Mouse (Mus musculus): Measurements from ENCODE around the gene 4931440F15Rik. TPM values are rescaled to one million over a fixed set of nuclear protein-coding genes. Genes with fewer than 3 reads are reported as not detected.

The 4931440F15Rik gene
- polyA plus RNA-seq, 1 experiment: not detected

- H3ac ChIP-seq (ENCODE audit: control insufficient read depth, insufficient read length, low read depth): no peak overlapping the region
- no peaks in the 10 kb centered on the region for H3K79me2 ChIP-seq (ENCODE audit: control insufficient read depth, insufficient read depth)
- no peaks in the 10 kb centered on the region for H3K36me3 ChIP-seq (ENCODE audit: control insufficient read depth, insufficient read depth)
- no peak overlapping the region for H3K4me3 ChIP-seq (ENCODE audit: insufficient read depth, poor library complexity, severe bottlenecking)
- no peaks in the 10 kb centered on the region for H3K79me3 ChIP-seq (ENCODE audit: low read depth)
- TF ChIP-seq MYOD1 (IDR thresholded peaks at IDR 0.05; ENCODE audit: control insufficient read depth, insufficient read length, low read depth) (no peak), CEBPB (IDR thresholded peaks at IDR 0.05; ENCODE audit: low read depth) (no peak), MYOG (IDR thresholded peaks at IDR 0.05; ENCODE audit: control insufficient read depth, extremely low read depth, insufficient read length) (no peak), CTCF (IDR thresholded peaks at IDR 0.05; ENCODE audit: control insufficient read depth, insufficient read depth, insufficient read length) (no peak), MAX (IDR thresholded peaks at IDR 0.05) (no peak), FOSL1 (IDR thresholded peaks at IDR 0.05; ENCODE audit: insufficient read depth, low read length, poor library complexity, severe bottlenecking) (no peak)
- H3K27me3 ChIP-seq (ENCODE audit: control insufficient read depth, insufficient read depth, insufficient read length): no peaks in the 10 kb centered on the region
Measured at GRCm38 (mm10) chr11:29795106-29795505, 30.4 kb downstream of the 4931440F15Rik start.

- Histone ChIP-seq H3K36me3 (ENCODE audit: control insufficient read depth, insufficient read depth) (no peaks in the 10 kb centered on the region), H3K27me3 (ENCODE audit: control insufficient read depth, insufficient read depth, insufficient read length) (no peaks in the 10 kb centered on the region), H3K4me3 (ENCODE audit: insufficient read depth, poor library complexity, severe bottlenecking) (no peak overlapping the region), H3K79me2 (ENCODE audit: control insufficient read depth, insufficient read depth) (no peaks in the 10 kb centered on the region), H3K79me3 (ENCODE audit: low read depth) (no peaks in the 10 kb centered on the region), H3ac (ENCODE audit: control insufficient read depth, insufficient read length, low read depth) (no peak overlapping the region)
- TF ChIP-seq FOSL1 (IDR thresholded peaks at IDR 0.05; ENCODE audit: insufficient read depth, low read length, poor library complexity, severe bottlenecking) (no peak), MYOD1 (IDR thresholded peaks at IDR 0.05; ENCODE audit: control insufficient read depth, insufficient read length, low read depth) (peak; percentile 25)
Measured at GRCm38 (mm10) chr11:29794475-29794874, 31.0 kb downstream of the 4931440F15Rik start.

- H3ac ChIP-seq (ENCODE audit: control insufficient read depth, insufficient read length, low read depth): no peak overlapping the region
- TF ChIP-seq MYOG (IDR thresholded peaks at IDR 0.05; ENCODE audit: control insufficient read depth, extremely low read depth, insufficient read length) (no peak), CTCF (IDR thresholded peaks at IDR 0.05; ENCODE audit: control insufficient read depth, insufficient read depth, insufficient read length) (no peak), FOSL1 (IDR thresholded peaks at IDR 0.05; ENCODE audit: insufficient read depth, low read length, poor library complexity, severe bottlenecking) (no peak), CEBPB (IDR thresholded peaks at IDR 0.05; ENCODE audit: low read depth) (no peak), MYOD1 (IDR thresholded peaks at IDR 0.05; ENCODE audit: control insufficient read depth, insufficient read length, low read depth) (no peak), USF1 (IDR thresholded peaks at IDR 0.05; ENCODE audit: low read depth) (no peak)
- H3K4me3 ChIP-seq (ENCODE audit: insufficient read depth, poor library complexity, severe bottlenecking): no peak overlapping the region
- H3K79me2 ChIP-seq (ENCODE audit: control insufficient read depth, insufficient read depth): no peaks in the 10 kb centered on the region
- no peaks in the 10 kb centered on the region for H3K36me3 ChIP-seq (ENCODE audit: control insufficient read depth, insufficient read depth)
- H3K79me3 ChIP-seq (ENCODE audit: low read depth): no peaks in the 10 kb centered on the region
- H3K27me3 ChIP-seq (ENCODE audit: control insufficient read depth, insufficient read depth, insufficient read length): no peaks in the 10 kb centered on the region
Measured at GRCm38 (mm10) chr11:29790796-29791195, 34.7 kb downstream of the 4931440F15Rik start.

DNA sequence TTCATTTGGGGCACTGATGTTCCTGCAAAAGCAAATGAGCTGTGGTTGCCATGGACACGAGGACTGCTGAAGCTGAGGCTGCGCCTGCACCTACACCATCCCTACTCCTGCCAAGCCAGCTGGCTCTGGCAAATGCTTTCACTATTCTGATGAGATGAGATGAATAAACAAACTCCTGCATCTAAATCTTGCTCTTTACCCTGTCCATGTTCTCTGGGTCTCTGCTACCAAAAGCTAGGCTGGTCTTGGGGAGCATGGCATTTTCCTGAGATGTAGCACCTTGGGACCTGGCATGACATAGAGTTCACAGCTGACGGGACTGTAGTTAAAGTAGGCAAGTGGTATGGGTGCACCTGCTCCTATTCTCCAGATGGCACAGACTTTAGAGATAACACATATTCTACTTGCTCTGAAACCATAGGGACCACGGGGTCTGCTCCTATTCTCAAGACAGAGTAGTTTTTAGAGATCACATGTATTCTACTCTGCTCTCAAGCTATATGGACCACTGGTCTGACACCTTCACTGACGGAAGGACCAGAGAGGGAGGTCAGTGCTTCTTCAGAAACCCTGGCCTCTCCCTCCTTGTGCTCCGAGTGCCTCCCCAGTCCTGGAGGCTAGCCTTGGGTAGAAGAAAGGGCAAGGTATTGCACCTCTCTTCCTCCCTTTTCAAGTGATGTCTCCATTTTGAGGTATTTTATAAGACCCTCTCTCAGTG lies 36.4 kb downstream of the 4931440F15Rik start:
- Histone ChIP-seq H3K79me3 (ENCODE audit: low read depth) (no peaks in the 10 kb centered on the region), H3ac (ENCODE audit: control insufficient read depth, insufficient read length, low read depth) (no peak overlapping the region), H3K4me3 (ENCODE audit: insufficient read depth, poor library complexity, severe bottlenecking) (no peak overlapping the region), H3K27me3 (ENCODE audit: control insufficient read depth, insufficient read depth, insufficient read length) (no peaks in the 10 kb centered on the region), H3K79me2 (ENCODE audit: control insufficient read depth, insufficient read depth) (no peaks in the 10 kb centered on the region), H3K36me3 (ENCODE audit: control insufficient read depth, insufficient read depth) (no peaks in the 10 kb centered on the region)
- TF ChIP-seq USF1 (IDR thresholded peaks at IDR 0.05; ENCODE audit: low read depth) (no peak), MYOD1 (IDR thresholded peaks at IDR 0.05; ENCODE audit: control insufficient read depth, insufficient read length, low read depth) (no peak), FOSL1 (IDR thresholded peaks at IDR 0.05; ENCODE audit: insufficient read depth, low read length, poor library complexity, severe bottlenecking) (no peak), CTCF (IDR thresholded peaks at IDR 0.05; ENCODE audit: control insufficient read depth, insufficient read depth, insufficient read length) (no peak), MYOG (IDR thresholded peaks at IDR 0.05; ENCODE audit: control insufficient read depth, extremely low read depth, insufficient read length) (no peak), CEBPB (IDR thresholded peaks at IDR 0.05; ENCODE audit: low read depth) (no peak)

GRCm38 (mm10) chr11:29788499-29788898 lies 37.0 kb downstream of the 4931440F15Rik start:
- Histone ChIP-seq H3ac (ENCODE audit: control insufficient read depth, insufficient read length, low read depth) (no peak overlapping the region), H3K4me3 (ENCODE audit: insufficient read depth, poor library complexity, severe bottlenecking) (no peak overlapping the region), H3K79me3 (ENCODE audit: low read depth) (no peaks in the 10 kb centered on the region), H3K27me3 (ENCODE audit: control insufficient read depth, insufficient read depth, insufficient read length) (no peaks in the 10 kb centered on the region), H3K36me3 (ENCODE audit: control insufficient read depth, insufficient read depth) (no peaks in the 10 kb centered on the region), H3K79me2 (ENCODE audit: control insufficient read depth, insufficient read depth) (no peaks in the 10 kb centered on the region)
- TF ChIP-seq CEBPB (IDR thresholded peaks at IDR 0.05; ENCODE audit: low read depth) (no peak), MAX (IDR thresholded peaks at IDR 0.05) (no peak), MYOG (IDR thresholded peaks at IDR 0.05; ENCODE audit: control insufficient read depth, extremely low read depth, insufficient read length) (no peak), CTCF (IDR thresholded peaks at IDR 0.05; ENCODE audit: control insufficient read depth, insufficient read depth, insufficient read length) (no peak), USF1 (IDR thresholded peaks at IDR 0.05; ENCODE audit: low read depth) (no peak), MYOD1 (IDR thresholded peaks at IDR 0.05; ENCODE audit: control insufficient read depth, insufficient read length, low read depth) (no peak), FOSL1 (IDR thresholded peaks at IDR 0.05; ENCODE audit: insufficient read depth, low read length, poor library complexity, severe bottlenecking) (no peak)

- Histone ChIP-seq H3K27me3 (ENCODE audit: control insufficient read depth, insufficient read depth, insufficient read length) (no peaks in the 10 kb centered on the region), H3K36me3 (ENCODE audit: control insufficient read depth, insufficient read depth) (no peaks in the 10 kb centered on the region), H3K79me2 (ENCODE audit: control insufficient read depth, insufficient read depth) (no peaks in the 10 kb centered on the region), H3K4me3 (ENCODE audit: insufficient read depth, poor library complexity, severe bottlenecking) (no peak overlapping the region), H3K79me3 (ENCODE audit: low read depth) (no peaks in the 10 kb centered on the region), H3ac (ENCODE audit: control insufficient read depth, insufficient read length, low read depth) (no peak overlapping the region)
- no peak for TF ChIP-seq MYOD1 (IDR thresholded peaks at IDR 0.05; ENCODE audit: control insufficient read depth, insufficient read length, low read depth)
- no peak for TF ChIP-seq FOSL1 (IDR thresholded peaks at IDR 0.05; ENCODE audit: insufficient read depth, low read length, poor library complexity, severe bottlenecking)
- TF ChIP-seq CTCF (IDR thresholded peaks at IDR 0.05; ENCODE audit: control insufficient read depth, insufficient read depth, insufficient read length): no peak
- no peak for TF ChIP-seq USF1 (IDR thresholded peaks at IDR 0.05; ENCODE audit: low read depth)
- no peak for TF ChIP-seq MAX (IDR thresholded peaks at IDR 0.05)
Measured at GRCm38 (mm10) chr11:29787473-29787872, 38.0 kb downstream of the 4931440F15Rik start.

Data from C2C12 (cell line).